Mouse (Mus musculus) layer of hippocampus, adult 11-12 months (tissue): Measurements from ENCODE around the gene Cd79a.
A peak's percentile ranks its signal among the peaks of the same experiment; 100 is the strongest.

Experiments used
- DNase-seq: peaks from one replicate; pipeline ENCODE4 v3.0.0; 2022; ENCODE audit warnings: low spot score

Cd79a gene

GRCm38 (mm10) chr7:24930475-24930874 lies 33.3 kb downstream of the Cd79a start:
- no peak for DNase-seq

GRCm38 (mm10) chr7:24931651-24932050 lies 34.5 kb downstream of the Cd79a start:
- DNase-seq: no peak

- DNase-seq: no peak
These were observed 46.5 kb downstream of the Cd79a start for GRCm38 (mm10) chr7:24943641-24944040.

GRCm38 (mm10) chr7:24944257-24944950 lies 47.2 kb downstream of the Cd79a start, which contains the start of gene Gm4881:
Gene Gm4881 (minus strand): TSS chr7:24944494.
- no peak for DNase-seq

GRCm38 (mm10) chr7:24947316-24948048 lies 50.3 kb downstream of the Cd79a start:
- DNase-seq: no peak

- DNase-seq: no peak
These were observed 51.6 kb downstream of the Cd79a start for GRCm38 (mm10) chr7:24948774-24949173.

GRCm38 (mm10) chr7:24949958-24950623 lies 52.9 kb downstream of the Cd79a start:
- peak; percentile 64 for DNase-seq
